Mouse (Mus musculus) heart, postnatal 0 days (tissue): Measurements from ENCODE around the gene Tmem201. TPM values are rescaled to one million over a fixed set of nuclear protein-coding genes. Genes with fewer than 3 reads are reported as not detected.

Source experiments
- ATAC-seq: fragments of 200-750 bp; cut with Nextera tagmentation; 2 replicates; pipeline ENCODE4 v1.8.0; 2017; ENCODE audit warnings: low read depth, moderate number of reproducible peaks, moderate library complexity; ENCODE audit not compliant: insufficient read depth
- DNase-seq: peaks from one replicate; pipeline ENCODE4 v3.0.0-alpha.2; 2016; ENCODE audit warnings: low spot score
- H3K27ac ChIP-seq: fragments of 300-500 bp; sonication (generic); 2 replicates; pipeline ENCODE4 v1.5.1; 2014; ENCODE audit warnings: low read depth, mild to moderate bottlenecking
- H3K27me3 ChIP-seq: fragments of 300-500 bp; sonication (generic); 2 replicates; pipeline ENCODE4 v1.6.1; 2014; ENCODE audit warnings: low read length, mixed read lengths; ENCODE audit not compliant: control insufficient read depth, insufficient read depth
- H3K36me3 ChIP-seq: fragments of 300-500 bp; sonication (generic); replicated peaks from 2 replicates; pipeline ENCODE4 v1.6.1; 2014; ENCODE audit warnings: low read length, mixed read lengths; ENCODE audit not compliant: control insufficient read depth, insufficient read depth
- H3K4me1 ChIP-seq: fragments of 300-500 bp; sonication (generic); 2 replicates; pipeline ENCODE4 v1.6.1; 2014; ENCODE audit warnings: antibody characterized with exemption; ENCODE audit not compliant: control insufficient read depth, insufficient read depth
- H3K4me2 ChIP-seq: fragments of 300-500 bp; sonication (generic); 2 replicates; pipeline ENCODE4 v1.6.1; 2014; ENCODE audit warnings: low read depth, mild to moderate bottlenecking, low read length, moderate library complexity
- H3K4me3 ChIP-seq: fragments of 300-500 bp; sonication (generic); 2 replicates; pipeline ENCODE4 v1.5.1; 2014; ENCODE audit warnings: low read depth, low read length
- H3K9ac ChIP-seq: fragments of 300-500 bp; sonication (generic); replicated peaks from 2 replicates; pipeline ENCODE4 v1.6.1; 2014; ENCODE audit warnings: low read depth, low read length, mixed read lengths
- H3K9me3 ChIP-seq: fragments of 300-500 bp; sonication (generic); replicated peaks from 2 replicates; pipeline ENCODE4 v1.6.1; 2016; ENCODE audit warnings: low read length; ENCODE audit not compliant: control insufficient read depth
- CTCF ChIP-seq: IDR thresholded peaks from 2 replicates; pipeline ENCODE4 v1.5.1; 2016; ENCODE audit warnings: antibody characterized with exemption, control low read depth, low read depth
- EP300 ChIP-seq: IDR thresholded peaks from 2 replicates; pipeline ENCODE4 v1.6.1; 2016; ENCODE audit warnings: antibody characterized with exemption, low read depth
- WGBS: fragments of 180-500 bp; shearing (Covaris S2); extraction: QIAGEN DNeasy Blood & Tissue Kit; methylation state at CpG from one replicate; pipeline ENCODE4 v1.1.7; 2014; 5-methylcytosine and 5-hydroxymethylcytosine counted together
- polyA plus RNA-seq: library from polyadenylated mRNA; unstranded; fragments of >200 nt; fragmentation: Nextera tagmentation; extraction: Ambion mirVana; gene quantifications from 2 replicates; pipeline ENCODE4 v1.2.1, GENCODE M21; 2015
- total RNA-seq: library from RNA; depleted of rRNA; stranded (reverse); fragments of >200 nt; gene quantifications from 2 replicates; pipeline ENCODE4 v1.2.3, GENCODE M21; 2014; ENCODE audit warnings: low replicate concordance

Tmem201 gene
- total and polyA plus RNA-seq, 2 experiments from 2014 or later = 43.0 to 64.7 TPM

DNA sequence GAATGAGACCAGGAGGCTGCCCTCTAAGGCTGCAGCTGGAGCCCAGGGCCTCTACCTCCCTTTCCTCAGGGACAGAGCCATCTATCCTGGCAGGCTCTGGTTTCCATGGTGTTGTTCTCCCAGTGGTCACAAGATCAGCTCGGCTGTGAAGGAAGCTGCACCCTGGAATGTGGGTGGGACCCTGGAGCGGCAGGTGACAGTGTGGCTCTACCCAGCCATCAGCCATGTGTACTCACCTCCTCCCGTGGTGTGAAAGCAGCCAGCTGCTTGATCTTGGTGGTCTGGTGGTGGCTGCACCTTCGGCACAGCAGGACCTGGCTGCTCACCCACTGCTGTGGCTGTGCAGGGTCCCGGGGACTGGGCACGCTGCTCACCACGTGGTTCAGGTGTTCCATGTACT lies 7.0 kb downstream of the Tmem201 start:
- H3K4me1 ChIP-seq = peaks cover 42% of the 10 kb centered on the region
- peaks cover 48% of the 10 kb centered on the region for H3K36me3 ChIP-seq

DNA sequence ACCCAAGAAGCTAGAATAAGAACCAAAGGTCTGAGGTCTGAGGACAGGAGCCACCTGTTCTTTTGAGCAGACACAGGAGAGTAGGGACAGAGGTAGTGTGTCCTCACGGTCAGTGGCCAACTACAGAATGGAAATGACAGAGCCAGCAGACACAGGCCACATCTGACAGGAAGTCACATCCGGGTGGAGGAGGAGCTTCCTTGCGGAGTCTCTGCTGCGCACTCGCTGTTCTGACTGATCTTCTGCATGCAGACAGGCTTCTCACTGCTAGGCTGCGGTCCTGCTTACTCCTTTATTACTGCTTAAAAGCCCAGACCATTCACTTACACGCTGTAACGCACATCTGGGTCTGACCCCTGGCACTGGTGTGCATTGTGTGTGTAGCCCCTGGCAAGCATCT lies 9.0 kb downstream of the Tmem201 start:
- no peak for ATAC-seq

More for the DNA sequence above, 7.0 kb downstream of the Tmem201 start:
- ATAC-seq = no peak
- H3K4me2 ChIP-seq = no peak overlapping the region
- no peak overlapping the region for H3K9ac ChIP-seq
- TF ChIP-seq EP300 = no peak
- no peak for TF ChIP-seq CTCF
- 44% methylated on average over 7 of the region's 7 CpGs for WGBS
- no peak for DNase-seq
- no peaks in the 10 kb centered on the region for H3K27me3 ChIP-seq
- H3K9me3 ChIP-seq = no peaks in the 10 kb centered on the region
- H3K4me3 ChIP-seq = no peak overlapping the region
- H3K27ac ChIP-seq = peak overlapping the region; percentile 41

DNA sequence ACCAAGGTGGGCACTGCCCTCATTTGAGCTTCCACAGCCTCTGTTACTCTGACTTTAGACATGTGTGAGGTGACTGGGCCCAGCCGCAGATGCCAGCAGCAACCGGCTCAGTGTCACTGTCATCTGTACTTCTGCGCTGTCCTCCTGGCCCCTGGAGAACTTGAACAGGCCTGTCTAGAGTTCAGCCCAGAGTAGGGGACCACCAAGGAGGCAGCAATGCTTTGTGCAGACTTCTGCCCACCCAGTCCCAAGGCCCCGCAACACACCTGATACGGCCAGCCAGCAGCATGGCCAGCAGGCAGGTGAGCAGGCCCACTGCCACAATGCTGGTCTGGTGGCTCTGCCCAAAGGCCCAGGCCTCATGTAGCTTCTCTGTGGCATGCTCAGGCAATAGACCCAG lies 10.2 kb downstream of the Tmem201 start:
- Histone ChIP-seq H3K27me3 (no peaks in the 10 kb centered on the region), H3K4me1 (peaks cover 17% of the 10 kb centered on the region; the same call in 1 of the 2 replicates), H3K4me3 (no peak overlapping the region), H3K27ac (no peak overlapping the region), H3K9me3 (no peaks in the 10 kb centered on the region), H3K4me2 (no peak overlapping the region), H3K9ac (no peak overlapping the region), H3K36me3 (peaks cover 58% of the 10 kb centered on the region)
- ATAC-seq = no peak
- TF ChIP-seq EP300 (no peak), CTCF (no peak)
- WGBS = 93% methylated on average over 5 of the region's 5 CpGs
- no peak for DNase-seq

More for the DNA sequence above, 9.0 kb downstream of the Tmem201 start:
- Histone ChIP-seq H3K9ac (no peak overlapping the region; the same call in 1 of the 2 replicates), H3K4me1 (peaks cover 25% of the 10 kb centered on the region), H3K27me3 (no peaks in the 10 kb centered on the region), H3K36me3 (peaks cover 58% of the 10 kb centered on the region), H3K4me3 (no peak overlapping the region), H3K27ac (no peak overlapping the region), H3K4me2 (no peak overlapping the region), H3K9me3 (no peaks in the 10 kb centered on the region)
- no peak for TF ChIP-seq EP300
- DNase-seq = no peak
- WGBS = 72% methylated on average over 8 of the region's 8 CpGs

DNA sequence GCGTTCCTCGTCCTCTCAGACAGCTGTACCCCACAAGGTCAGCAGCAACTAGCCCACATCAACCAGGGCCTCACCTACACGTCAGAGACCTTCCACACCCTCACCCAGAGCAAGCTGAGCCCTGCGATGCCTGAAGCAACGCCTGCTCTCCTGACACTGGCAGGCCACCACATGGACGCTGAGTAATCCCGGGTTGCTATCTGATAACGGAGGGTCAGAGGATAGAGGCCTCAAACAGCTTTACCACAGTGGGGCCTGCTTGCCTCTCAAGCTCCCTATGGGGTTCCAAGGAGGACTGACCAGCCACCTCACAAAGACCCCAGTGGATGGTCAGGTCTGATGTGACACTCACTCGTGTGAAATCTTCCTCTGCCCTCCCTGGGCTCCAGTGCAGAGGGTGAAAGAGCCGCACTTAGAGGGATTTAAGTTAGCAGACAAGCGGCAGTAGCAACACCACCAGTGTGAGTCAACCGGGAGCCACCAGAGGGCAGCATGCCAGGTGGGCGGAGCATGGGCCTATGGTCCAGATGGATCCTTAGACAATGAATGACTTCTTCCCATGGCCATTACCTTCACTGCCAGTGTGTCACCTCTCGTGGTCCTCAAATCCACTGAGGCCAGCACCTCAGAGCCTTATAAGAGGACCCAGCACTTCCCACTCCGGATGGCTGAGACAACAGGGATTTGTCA lies 12.0 kb downstream of the Tmem201 start:
- H3K27ac ChIP-seq = no peak overlapping the region
- DNase-seq (peak; percentile 48), ATAC-seq (no peak)
- H3K4me1 ChIP-seq = peaks cover 4% of the 10 kb centered on the region; the same call in 1 of the 2 replicates
- peak; percentile 70 for TF ChIP-seq CTCF
- TF ChIP-seq EP300 = no peak
- no peak overlapping the region for H3K9ac ChIP-seq
- no peak overlapping the region for H3K4me2 ChIP-seq
- no peaks in the 10 kb centered on the region for H3K9me3 ChIP-seq
- H3K4me3 ChIP-seq = no peak overlapping the region
- no peaks in the 10 kb centered on the region for H3K27me3 ChIP-seq
- WGBS = 46% methylated on average over 15 of the region's 15 CpGs
- H3K36me3 ChIP-seq = peaks cover 63% of the 10 kb centered on the region

DNA sequence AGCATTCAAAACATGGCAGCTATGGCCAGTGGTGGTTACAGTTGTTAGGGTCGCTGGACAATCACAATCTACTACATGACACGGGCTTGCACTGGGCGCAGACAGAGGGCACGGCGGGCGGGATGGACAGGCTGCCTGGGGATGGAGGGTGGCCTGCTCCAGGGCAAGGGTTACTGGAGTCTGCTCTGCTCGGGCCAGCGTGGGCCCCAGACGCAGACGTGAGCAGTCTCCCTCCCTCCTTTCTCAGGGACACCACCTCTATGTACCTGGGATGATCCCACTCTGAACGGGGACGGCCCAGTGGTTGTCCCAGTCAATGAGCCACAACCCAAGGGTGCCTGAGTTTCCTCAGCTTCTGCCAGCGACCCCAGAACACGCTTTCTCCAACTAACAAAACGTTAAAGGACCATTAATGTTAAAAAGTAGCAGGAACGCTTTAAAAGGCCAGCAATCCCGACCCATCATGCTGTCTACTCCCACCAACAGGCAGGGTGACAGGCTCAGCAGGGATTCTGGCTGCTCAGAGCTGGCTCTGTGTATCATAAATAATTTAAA lies 12.9 kb downstream of the Tmem201 start:
- ATAC-seq = no peak
- Histone ChIP-seq H3K9me3 (no peaks in the 10 kb centered on the region), H3K27ac (no peak overlapping the region), H3K36me3 (peaks cover 67% of the 10 kb centered on the region), H3K4me2 (no peak overlapping the region), H3K4me3 (no peak overlapping the region), H3K9ac (no peak overlapping the region), H3K27me3 (no peaks in the 10 kb centered on the region), H3K4me1 (peaks cover 4% of the 10 kb centered on the region; the same call in 1 of the 2 replicates)
- WGBS = 90% methylated on average over 17 of the region's 17 CpGs
- no peak for TF ChIP-seq CTCF
- no peak for TF ChIP-seq EP300
- no peak for DNase-seq
